8 mouse cellular contexts compared by ENCODE assay signal in genomic region chr11:69965271-69966005, GRCm38 (mm10). TPM values are rescaled to one million over a fixed set of nuclear protein-coding genes. Genes with fewer than 3 reads are reported as not detected.
DNase-seq lines count a peak whose midpoint lies in the region; ATAC-seq and TF ChIP-seq lines count a peak whose summit lies in the region.

No protein-coding gene starts in this region.

- TF ChIP-seq CTCF in hindbrain, postnatal 0 days (IDR thresholded peaks at IDR 0.05; ENCODE audit: low read depth): no peak
- no peak for TF ChIP-seq CTCF in thymus, adult 2 months (IDR thresholded peaks at IDR 0.05; ENCODE audit: borderline replicate concordance, control insufficient read depth, extremely low read depth, insufficient read depth, low read length, poor library complexity)

- no peak for ATAC-seq in hindbrain, postnatal 0 days
- ATAC-seq in intestine, embryonic 14.5 days (replicated peaks; ENCODE audit: low FRiP score, low TSS enrichment, low read depth): peak; percentile 59
- no peak for ATAC-seq in liver, embryonic 16.5 days (ENCODE audit: low read depth)

- no peak for TF ChIP-seq POLR2A in thymus, adult 2 months (IDR thresholded peaks at IDR 0.05; ENCODE audit: control insufficient read depth, extremely low read depth, insufficient read depth, low read length, poor library complexity)

- peaks cover 17% of the 10 kb centered on the region for H3K4me1 ChIP-seq in hindbrain, embryonic 10.5 days (replicated peaks)
- peaks cover 6% of the 10 kb centered on the region; the same call in 1 of the 2 replicates for H3K4me1 ChIP-seq in hindbrain, postnatal 0 days (ENCODE audit: insufficient read depth, low read length)
- peaks cover 5% of the 10 kb centered on the region; the same call in 1 of the 2 replicates for H3K4me1 ChIP-seq in intestine, embryonic 14.5 days (replicated peaks; ENCODE audit: control insufficient read depth, insufficient read depth, low read length)
- H3K4me1 ChIP-seq in liver, embryonic 16.5 days (ENCODE audit: control insufficient read depth, low read depth, low read length): peaks cover 14% of the 10 kb centered on the region
- H3K4me1 ChIP-seq in thymus, adult 2 months (replicated peaks; ENCODE audit: control insufficient read depth, insufficient read depth, low read length): peaks cover 7% of the 10 kb centered on the region; the same call in 1 of the 2 replicates

- no peaks in the 10 kb centered on the region for H3K9me3 ChIP-seq in hindbrain, embryonic 10.5 days
- no peaks in the 10 kb centered on the region for H3K9me3 ChIP-seq in hindbrain, postnatal 0 days (ENCODE audit: low read length)
- H3K9me3 ChIP-seq in intestine, embryonic 14.5 days (ENCODE audit: control insufficient read depth, low read length): no peaks in the 10 kb centered on the region
- no peaks in the 10 kb centered on the region for H3K9me3 ChIP-seq in liver, embryonic 16.5 days (replicated peaks; ENCODE audit: control insufficient read depth, low read length)

- H3K4me2 ChIP-seq in hindbrain, postnatal 0 days (ENCODE audit: low read depth, low read length): no peak overlapping the region
- peak overlapping the region; percentile 57 for H3K4me2 ChIP-seq in intestine, embryonic 14.5 days (ENCODE audit: low read length)
- peak overlapping the region; percentile 41 for H3K4me2 ChIP-seq in liver, embryonic 16.5 days (ENCODE audit: low read depth, low read length)

- peak; percentile 36 for DNase-seq in hindbrain, embryonic 10.5 days (ENCODE audit: low spot score)
- no peak for DNase-seq in hindbrain, postnatal 0 days (ENCODE audit: low spot score)
- DNase-seq in intestine, embryonic 14.5 days (ENCODE audit: low spot score): peak; percentile 84
- peak; percentile 6 for DNase-seq in retina, postnatal 1 day
- DNase-seq in cerebellum, adult 11-12 months: no peak
- no peak for DNase-seq in adrenal gland, postnatal 36 days
- DNase-seq in thymus, adult 2 months: no peak

- 2% methylated on average over 49 of the region's 49 CpGs for WGBS in hindbrain, embryonic 10.5 days
- WGBS in hindbrain, postnatal 0 days: 2% methylated on average over 49 of the region's 49 CpGs
- WGBS in intestine, embryonic 14.5 days: 1% methylated on average over 49 of the region's 49 CpGs
- WGBS in liver, embryonic 16.5 days (ENCODE audit: insufficient replicate concordance): 4% methylated on average over 47 of the region's 49 CpGs
- 9% methylated on average over 49 of the region's 49 CpGs for WGBS in thymus, adult 2 months

- H3K4me3 ChIP-seq in hindbrain, embryonic 10.5 days: peak overlapping the region; percentile 45
- no peak overlapping the region for H3K4me3 ChIP-seq in hindbrain, postnatal 0 days (ENCODE audit: low read length)
- H3K4me3 ChIP-seq in intestine, embryonic 14.5 days (ENCODE audit: low read depth, low read length): peak overlapping the region; percentile 46
- peak overlapping the region; percentile 34 for H3K4me3 ChIP-seq in liver, embryonic 16.5 days (ENCODE audit: low read depth, low read length)
- H3K4me3 ChIP-seq in thymus, adult 2 months (ENCODE audit: control insufficient read depth, insufficient read depth, low read length): no peak overlapping the region

- H3K36me3 ChIP-seq in hindbrain, embryonic 10.5 days: peaks cover 30% of the 10 kb centered on the region
- peaks cover 19% of the 10 kb centered on the region for H3K36me3 ChIP-seq in hindbrain, postnatal 0 days (ENCODE audit: insufficient read depth, low read length)
- H3K36me3 ChIP-seq in intestine, embryonic 14.5 days (ENCODE audit: control insufficient read depth, insufficient read depth, low read length): peaks cover 26% of the 10 kb centered on the region
- H3K36me3 ChIP-seq in liver, embryonic 16.5 days (ENCODE audit: control insufficient read depth, insufficient read depth): peaks cover 4% of the 10 kb centered on the region; the same call in 1 of the 2 replicates
- H3K36me3 ChIP-seq in thymus, adult 2 months (ENCODE audit: control insufficient read depth, insufficient read depth, low read length): no peaks in the 10 kb centered on the region; the same call in 1 of the 2 replicates

- H3K27ac ChIP-seq in hindbrain, embryonic 10.5 days: peak overlapping the region; percentile 75
- no peak overlapping the region for H3K27ac ChIP-seq in hindbrain, postnatal 0 days
- peak overlapping the region; percentile 92 for H3K27ac ChIP-seq in intestine, embryonic 14.5 days (ENCODE audit: low read depth)
- H3K27ac ChIP-seq in liver, embryonic 16.5 days (ENCODE audit: low read length): no peak overlapping the region
- H3K27ac ChIP-seq in thymus, adult 2 months (ENCODE audit: control insufficient read depth, insufficient read depth, low read length): no peak overlapping the region

- H3K9ac ChIP-seq in hindbrain, postnatal 0 days (replicated peaks; ENCODE audit: low read length): no peak overlapping the region
- peak overlapping the region; percentile 64 for H3K9ac ChIP-seq in intestine, embryonic 14.5 days (ENCODE audit: low read length)
- H3K9ac ChIP-seq in liver, embryonic 16.5 days (ENCODE audit: low read depth, low read length): no peak overlapping the region

- H3K27me3 ChIP-seq in hindbrain, embryonic 10.5 days (ENCODE audit: insufficient read depth, poor library complexity, severe bottlenecking): peaks cover 78% of the 10 kb centered on the region
- peaks cover 43% of the 10 kb centered on the region for H3K27me3 ChIP-seq in hindbrain, postnatal 0 days (ENCODE audit: insufficient read depth, low read length)
- peaks cover 51% of the 10 kb centered on the region for H3K27me3 ChIP-seq in intestine, embryonic 14.5 days (replicated peaks; ENCODE audit: control insufficient read depth, insufficient read depth, low read length)
- peaks cover 62% of the 10 kb centered on the region for H3K27me3 ChIP-seq in liver, embryonic 16.5 days (ENCODE audit: control insufficient read depth, insufficient read depth, low read depth, low read length)
- peaks cover 18% of the 10 kb centered on the region; the same call in 1 of the 2 replicates for H3K27me3 ChIP-seq in thymus, adult 2 months (ENCODE audit: control insufficient read depth, insufficient read depth, low read length)

RNA-seq across cellular contexts. Expression of gene Cldn7, which starts 0.9 kb away (rescaled TPM):
- 14.6 and 37.6 TPM in 2 replicates for polyA plus RNA-seq in hindbrain, embryonic 10.5 days (2016; fragmentation: Nextera tagmentation; extraction: Ambion mirVana)
- not detected in 2 replicates for total RNA-seq in hindbrain, postnatal 0 days (2014; rRNA removed)
- polyA plus RNA-seq in hindbrain, postnatal 0 days (2015; fragmentation: Nextera tagmentation; extraction: Ambion mirVana): 0.18 and 0.19 TPM in 2 replicates
- polyA plus RNA-seq in intestine, embryonic 14.5 days (2014; fragmentation: Nextera tagmentation; extraction: Ambion mirVana): 425 and 461 TPM in 2 replicates
- 5.4 and 11.7 TPM in 2 replicates for polyA plus RNA-seq in liver, embryonic 16.5 days (2015; fragmentation: Nextera tagmentation; extraction: Ambion mirVana)
- total RNA-seq in adrenal gland, postnatal 36 days (2021): 1 to 10 TPM in 1 of 2 experiments, not detected in 1; 1.2 TPM
- 6.0 and 6.5 TPM in 2 replicates for polyA plus RNA-seq in thymus, adult 2 months (2012; rRNA removed)

RNA-seq across cellular contexts. Expression of gene Ctdnep1, which starts 15.5 kb away (rescaled TPM):
- 22.6 and 25.7 TPM in 2 replicates for polyA plus RNA-seq in hindbrain, embryonic 10.5 days (2016; fragmentation: Nextera tagmentation; extraction: Ambion mirVana)
- 37.7 and 40.9 TPM in 2 replicates for total RNA-seq in hindbrain, postnatal 0 days (2014; rRNA removed)
- polyA plus RNA-seq in hindbrain, postnatal 0 days (2015; fragmentation: Nextera tagmentation; extraction: Ambion mirVana): 24.7 and 25.0 TPM in 2 replicates
- polyA plus RNA-seq in intestine, embryonic 14.5 days (2014; fragmentation: Nextera tagmentation; extraction: Ambion mirVana): 28.6 and 29.3 TPM in 2 replicates
- polyA plus RNA-seq in liver, embryonic 16.5 days (2015; fragmentation: Nextera tagmentation; extraction: Ambion mirVana): 7.1 and 7.3 TPM in 2 replicates
- total RNA-seq in adrenal gland, postnatal 36 days (2021): 100 to 1,000 TPM; 112 to 132 TPM
- polyA plus RNA-seq in thymus, adult 2 months (2012; rRNA removed): 133 and 148 TPM in 2 replicates

RNA-seq across cellular contexts. Expression of gene Elp5, which starts 16.9 kb away (rescaled TPM):
- polyA plus RNA-seq in hindbrain, embryonic 10.5 days (2016; fragmentation: Nextera tagmentation; extraction: Ambion mirVana): 156 and 167 TPM in 2 replicates
- total RNA-seq in hindbrain, postnatal 0 days (2014; rRNA removed): 137 and 147 TPM in 2 replicates
- polyA plus RNA-seq in hindbrain, postnatal 0 days (2015; fragmentation: Nextera tagmentation; extraction: Ambion mirVana): 168 and 170 TPM in 2 replicates
- polyA plus RNA-seq in intestine, embryonic 14.5 days (2014; fragmentation: Nextera tagmentation; extraction: Ambion mirVana): 104 and 119 TPM in 2 replicates
- 55.1 and 57.2 TPM in 2 replicates for polyA plus RNA-seq in liver, embryonic 16.5 days (2015; fragmentation: Nextera tagmentation; extraction: Ambion mirVana)
- total RNA-seq in adrenal gland, postnatal 36 days (2021): 10 to 100 TPM; 66.4 to 80.3 TPM
- polyA plus RNA-seq in thymus, adult 2 months (2012; rRNA removed): 69.4 and 75.3 TPM in 2 replicates

RNA-seq across cellular contexts. Expression of gene Slc2a4, which starts 17.4 kb away (rescaled TPM):
- 11.0 and 13.0 TPM in 2 replicates for polyA plus RNA-seq in hindbrain, embryonic 10.5 days (2016; fragmentation: Nextera tagmentation; extraction: Ambion mirVana)
- total RNA-seq in hindbrain, postnatal 0 days (2014; rRNA removed): 9.5 and 12.8 TPM in 2 replicates
- 6.1 and 6.5 TPM in 2 replicates for polyA plus RNA-seq in hindbrain, postnatal 0 days (2015; fragmentation: Nextera tagmentation; extraction: Ambion mirVana)
- polyA plus RNA-seq in intestine, embryonic 14.5 days (2014; fragmentation: Nextera tagmentation; extraction: Ambion mirVana): 25.8 and 32.2 TPM in 2 replicates
- 18.4 and 22.6 TPM in 2 replicates for polyA plus RNA-seq in liver, embryonic 16.5 days (2015; fragmentation: Nextera tagmentation; extraction: Ambion mirVana)
- 10 to 100 TPM; 60.2 to 90.0 TPM for total RNA-seq in adrenal gland, postnatal 36 days (2021)
- 36.3 and 58.9 TPM in 2 replicates for polyA plus RNA-seq in thymus, adult 2 months (2012; rRNA removed)

RNA-seq across cellular contexts. Expression of gene Gabarap, which starts 25.5 kb away (rescaled TPM):
- 421 and 580 TPM in 2 replicates for polyA plus RNA-seq in hindbrain, embryonic 10.5 days (2016; fragmentation: Nextera tagmentation; extraction: Ambion mirVana)
- 175 and 209 TPM in 2 replicates for total RNA-seq in hindbrain, postnatal 0 days (2014; rRNA removed)
- 548 and 563 TPM in 2 replicates for polyA plus RNA-seq in hindbrain, postnatal 0 days (2015; fragmentation: Nextera tagmentation; extraction: Ambion mirVana)
- polyA plus RNA-seq in intestine, embryonic 14.5 days (2014; fragmentation: Nextera tagmentation; extraction: Ambion mirVana): 481 and 495 TPM in 2 replicates
- polyA plus RNA-seq in liver, embryonic 16.5 days (2015; fragmentation: Nextera tagmentation; extraction: Ambion mirVana): 255 and 280 TPM in 2 replicates
- total RNA-seq in adrenal gland, postnatal 36 days (2021): 100 to 1,000 TPM; 421 to 450 TPM
- polyA plus RNA-seq in thymus, adult 2 months (2012; rRNA removed): 270 and 395 TPM in 2 replicates

Comparison
In these comparisons a context has a peak if more than half of its experiments do, and no peak if none do; other contexts are left out.
1. DNase-seq: peak in hindbrain, embryonic 10.5 days (single experiment), intestine, embryonic 14.5 days (single experiment) and retina, postnatal 1 day (single experiment); none in hindbrain, postnatal 0 days (single experiment), cerebellum, adult 11-12 months (single experiment), adrenal gland, postnatal 36 days (0 of 2) and thymus, adult 2 months (single experiment).
2. H3K27ac ChIP-seq: peak in hindbrain, embryonic 10.5 days (single experiment) and intestine, embryonic 14.5 days (single experiment); none in hindbrain, postnatal 0 days (single experiment), liver, embryonic 16.5 days (single experiment) and thymus, adult 2 months (single experiment).
3. H3K4me3 ChIP-seq: peak in hindbrain, embryonic 10.5 days (single experiment), intestine, embryonic 14.5 days (single experiment) and liver, embryonic 16.5 days (single experiment); none in hindbrain, postnatal 0 days (single experiment) and thymus, adult 2 months (single experiment).
4. RNA of gene Cldn7, which starts 0.9 kb away (polyA plus RNA-seq): 425 to 461 TPM in intestine, embryonic 14.5 days; 14.6 to 37.6 TPM in hindbrain, embryonic 10.5 days, 5.4 to 11.7 TPM in liver, embryonic 16.5 days, 6.0 to 6.5 TPM in thymus, adult 2 months and 0.18 to 0.19 TPM in hindbrain, postnatal 0 days; every median in the first group is over 10 times any median in the second.